Mouse (Mus musculus) G1E (cell line): ENCODE measurements around the gene Cyb5r1.

Experiments
- CTCF ChIP-seq: IDR thresholded peaks from 2 replicates; pipeline ENCODE4 v1.5.1; 2012; ENCODE audit warnings: low read depth, low read length, inconsistent platforms, mixed read lengths
- GATA1 ChIP-seq: IDR thresholded peaks from 2 replicates; pipeline ENCODE4 v1.6.1; 2012; ENCODE audit warnings: borderline replicate concordance, low read length, inconsistent platforms, mixed read lengths
- GATA2 ChIP-seq: IDR thresholded peaks from 2 replicates; pipeline ENCODE4 v1.6.1; 2012; ENCODE audit warnings: low read depth, low read length, inconsistent platforms, borderline replicate concordance
- POLR2AphosphoS5 ChIP-seq: IDR thresholded peaks from 2 replicates; pipeline ENCODE4 v1.6.1; 2012; ENCODE audit warnings: low read depth, low read length, inconsistent platforms; ENCODE audit not compliant: insufficient replicate concordance
- TAL1 ChIP-seq: conservative IDR thresholded peaks from 2 replicates; pipeline ENCODE4 v1.6.1; 2012; ENCODE audit warnings: low read depth, low read length, inconsistent platforms, mixed read lengths

DNA sequence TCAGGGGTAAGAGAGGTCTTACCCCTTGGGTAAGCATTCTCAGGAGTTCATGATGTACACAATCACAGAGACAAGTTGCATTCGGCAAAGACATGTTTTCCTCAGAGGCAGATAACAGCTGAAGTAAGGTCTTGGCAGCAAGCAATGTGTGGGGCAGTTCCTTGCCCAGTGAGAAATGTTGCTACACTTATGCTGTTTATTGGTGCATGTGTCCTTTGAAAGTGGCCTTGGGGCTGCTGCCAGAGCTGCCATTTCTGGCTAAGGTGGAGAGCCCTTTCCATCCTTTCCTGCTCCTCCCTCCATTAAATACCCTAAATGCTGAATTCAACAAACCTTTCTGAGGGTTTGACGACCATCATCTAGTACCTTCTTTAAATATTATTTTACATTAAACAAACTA lies 40.1 kb downstream of the Cyb5r1 start:
- TF ChIP-seq CTCF, result no peak; the same call in 1 of the 2 replicates
- no peak for TF ChIP-seq POLR2AphosphoS5
- no peak for TF ChIP-seq GATA1
- no peak for TF ChIP-seq TAL1
- no peak for TF ChIP-seq GATA2
